Mouse (Mus musculus) urinary bladder, adult 2 months (tissue): ENCODE measurements at regions not wholly inside any gene's neighbourhood (a gene's known extent, or its start where the extent isn't known, plus 50 kb on each side); places are given as distances from the start of the nearest gene placed in this dataset.

Experiments
- DNase-seq: peaks from one replicate; pipeline ENCODE4 v3.0.0; 2022; ENCODE audit warnings: low spot score

DNA sequence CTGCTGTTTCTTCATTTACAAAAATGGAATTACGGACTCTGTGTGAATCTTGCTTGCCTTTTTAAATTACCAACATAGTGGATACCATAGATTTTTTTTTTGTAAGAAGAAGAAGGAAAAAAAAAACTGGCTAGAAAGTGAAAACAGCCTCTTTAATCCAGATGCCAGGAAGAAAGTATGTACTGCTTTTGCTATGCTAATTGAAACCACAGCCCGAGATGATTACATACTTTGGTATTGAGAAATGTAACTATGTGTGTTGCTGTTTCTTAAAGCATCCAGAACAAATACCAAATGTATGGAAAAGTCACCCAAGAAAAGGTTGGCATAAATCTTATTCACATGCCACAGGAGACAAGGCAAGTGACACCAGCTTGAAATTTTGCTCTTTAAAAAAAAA, 93.2 kb upstream of the Nfe2l3 start:
- no peak for DNase-seq

DNA sequence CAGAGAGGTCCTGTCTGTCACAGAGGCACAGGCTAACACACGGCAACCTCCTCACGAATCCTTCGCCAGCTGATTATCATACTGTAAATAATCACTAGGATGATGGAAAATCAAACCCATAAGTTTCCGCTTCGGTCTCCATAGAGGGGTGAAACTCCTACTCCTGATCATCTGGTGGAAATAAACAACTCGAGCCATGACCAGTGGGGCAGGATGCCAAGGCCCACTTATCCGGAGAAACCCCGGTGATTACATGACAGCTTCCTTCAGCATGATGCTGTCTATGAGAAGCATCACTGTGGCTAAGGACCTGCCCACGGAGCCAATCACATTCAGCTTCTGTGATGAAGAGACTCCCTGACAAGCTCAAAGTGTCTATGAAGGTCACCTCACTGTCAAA, 84.7 kb upstream of the Nfe2l3 start:
- DNase-seq: no peak

DNA sequence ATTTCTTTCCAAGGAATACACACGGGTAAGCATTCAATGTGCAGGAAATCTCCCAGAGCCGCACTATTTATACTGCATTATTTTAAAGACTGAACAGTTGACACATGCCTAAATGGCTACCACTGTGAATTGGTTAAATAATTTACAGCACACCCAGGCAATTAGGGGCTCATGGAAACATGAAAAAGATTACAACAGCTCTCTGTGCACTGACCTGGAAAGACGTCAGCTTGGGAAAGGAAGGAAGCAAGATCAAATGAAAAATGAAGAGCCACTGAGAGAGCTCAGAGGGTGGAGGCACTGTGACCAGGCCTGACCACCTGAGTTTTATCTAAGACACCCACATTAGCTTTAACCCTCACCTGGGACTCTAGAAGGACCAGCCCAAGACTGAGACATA, 82.7 kb upstream of the Nfe2l3 start:
- DNase-seq: no peak

DNA sequence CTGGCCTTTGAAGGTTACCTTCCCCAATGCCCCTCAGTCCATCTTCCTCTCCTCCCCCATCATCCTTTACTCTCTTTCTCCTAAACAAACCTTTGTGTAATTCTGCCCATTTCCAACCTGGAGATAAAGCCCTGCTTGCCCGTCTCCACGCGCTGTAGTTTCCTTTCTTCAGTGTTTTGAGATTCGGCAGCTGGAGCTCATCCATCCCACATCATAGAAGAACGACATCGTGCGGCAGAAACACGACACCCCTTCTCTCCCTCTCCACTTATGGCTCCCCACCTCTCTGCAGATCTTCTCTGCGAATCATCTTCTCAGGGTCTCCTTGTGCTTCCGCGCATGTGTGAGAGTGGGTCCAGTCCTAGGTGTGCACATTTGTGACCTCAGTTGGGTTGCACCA, 77.4 kb upstream of the Nfe2l3 start:
- DNase-seq: no peak

DNA sequence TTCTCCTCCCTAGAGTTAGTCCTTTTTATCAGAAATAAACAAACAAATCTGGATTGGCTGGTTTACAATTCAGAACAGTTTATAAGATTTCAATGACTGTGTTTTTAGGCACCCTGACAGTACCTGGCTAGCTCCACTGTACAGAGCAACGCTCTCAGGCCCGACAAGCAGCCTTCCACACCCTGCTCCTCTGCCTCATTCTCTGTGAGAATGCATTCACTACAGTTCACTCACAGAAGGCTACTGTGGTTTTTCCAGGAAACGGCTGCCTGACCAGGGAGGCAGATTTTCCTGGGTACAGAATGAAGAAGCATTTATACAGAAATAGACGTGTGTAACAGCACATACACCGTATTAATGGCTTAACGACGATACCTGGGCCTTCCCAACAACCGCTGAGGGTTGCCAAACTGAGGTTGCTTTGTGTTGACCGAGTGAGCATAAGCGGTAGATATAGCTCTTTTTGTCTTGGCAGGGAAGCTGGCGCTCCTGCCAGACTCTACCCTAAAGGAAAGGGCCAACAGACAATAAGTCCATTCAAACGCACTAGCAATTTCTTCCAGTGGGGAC, 70.8 kb upstream of the Nfe2l3 start:
- no peak for DNase-seq

DNA sequence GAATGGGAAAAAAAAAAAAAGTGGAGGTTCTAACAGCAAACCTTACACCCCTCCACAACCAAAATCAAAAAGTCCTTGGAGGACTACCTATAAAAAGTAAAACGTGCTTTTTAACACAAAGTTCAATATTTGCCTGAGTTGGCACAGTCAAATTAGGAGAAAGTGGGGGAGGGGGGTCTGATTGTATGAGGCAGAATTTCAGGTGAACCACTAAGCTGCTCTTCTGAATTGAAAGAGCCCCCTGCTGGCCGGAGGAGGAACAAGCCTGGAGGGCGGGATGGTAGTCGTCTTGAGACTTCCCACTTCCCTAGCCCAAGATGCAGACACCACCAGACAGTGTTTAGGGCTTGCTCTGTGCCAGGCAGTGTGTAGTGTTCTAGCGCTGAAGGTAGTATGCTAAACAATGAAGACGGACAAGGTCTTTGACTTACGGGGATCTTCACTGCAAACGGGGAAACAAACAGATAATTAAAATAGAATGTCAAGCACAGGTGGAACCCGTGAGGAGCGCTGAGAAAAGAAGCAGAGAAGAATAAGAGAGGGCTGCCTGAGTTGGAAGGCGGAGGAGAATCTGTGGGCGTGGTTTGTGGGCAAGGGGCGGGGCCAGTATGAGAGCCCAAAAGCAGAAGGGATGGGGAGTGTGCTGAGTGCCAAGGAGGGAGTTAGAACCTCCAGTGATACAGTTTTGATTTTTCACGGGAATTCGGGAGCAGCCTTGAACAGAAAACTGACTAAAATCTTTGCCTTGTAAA, 69.8 kb upstream of the Nfe2l3 start:
- DNase-seq: peak; percentile 72

DNA sequence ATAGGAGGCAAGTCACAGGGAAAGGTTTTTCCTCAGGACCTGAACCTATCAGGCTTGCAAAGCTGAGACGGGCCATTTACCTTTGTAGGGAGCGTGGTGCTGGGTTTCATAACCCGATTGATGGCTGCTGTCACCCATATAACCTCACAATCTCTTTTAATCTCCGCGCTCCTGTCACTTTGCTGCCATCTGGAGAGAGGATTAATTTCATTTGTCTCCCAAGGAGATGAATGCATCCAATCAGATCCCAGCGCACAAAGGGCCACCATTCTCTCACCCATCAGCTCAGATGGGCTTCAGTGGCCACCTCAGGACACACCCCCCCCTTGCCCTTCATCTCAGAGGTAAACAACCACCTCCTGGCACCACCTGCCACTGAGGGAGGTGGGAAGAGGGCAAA, 67.7 kb upstream of the Nfe2l3 start:
- no peak for DNase-seq

DNA sequence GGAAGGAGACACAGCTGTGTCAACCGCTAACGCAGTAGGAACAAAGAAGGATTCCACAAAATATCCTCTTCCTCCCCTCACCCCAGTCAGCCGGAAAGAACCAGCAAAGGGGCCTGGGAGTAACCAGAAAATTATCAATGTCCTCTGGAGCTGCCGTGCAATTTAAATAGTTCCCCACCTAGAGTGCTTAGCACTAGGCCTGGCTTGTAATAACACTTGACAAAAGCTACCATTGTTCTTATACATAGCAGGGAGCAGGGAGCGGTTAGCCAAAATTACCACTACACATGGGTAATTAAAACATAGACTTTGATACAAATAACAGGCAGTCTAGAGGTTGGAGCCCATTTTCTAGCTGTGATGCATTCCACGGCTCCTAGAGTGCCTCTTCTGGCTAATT, 62.7 kb upstream of the Nfe2l3 start:
- DNase-seq: no peak

DNA sequence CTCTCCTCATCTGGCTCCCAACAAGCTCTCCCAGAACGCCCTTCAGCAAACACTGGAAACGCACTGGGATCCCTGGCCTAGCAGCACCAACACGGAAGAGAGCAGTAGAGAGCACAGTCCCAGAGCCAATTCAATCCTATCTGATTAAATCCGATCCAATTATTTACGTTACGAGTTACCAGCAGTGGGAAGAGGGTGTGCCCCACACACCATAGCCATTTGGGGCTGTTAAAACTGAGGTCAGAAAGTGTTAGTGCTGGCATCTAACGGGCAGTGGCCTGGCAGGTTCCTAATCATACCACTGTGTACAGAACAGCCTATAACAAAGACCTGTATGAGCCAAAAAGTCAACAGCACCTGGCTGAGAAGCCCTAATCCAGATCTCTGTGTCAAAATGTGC, 60.1 kb upstream of the Nfe2l3 start:
- DNase-seq: no peak

DNA sequence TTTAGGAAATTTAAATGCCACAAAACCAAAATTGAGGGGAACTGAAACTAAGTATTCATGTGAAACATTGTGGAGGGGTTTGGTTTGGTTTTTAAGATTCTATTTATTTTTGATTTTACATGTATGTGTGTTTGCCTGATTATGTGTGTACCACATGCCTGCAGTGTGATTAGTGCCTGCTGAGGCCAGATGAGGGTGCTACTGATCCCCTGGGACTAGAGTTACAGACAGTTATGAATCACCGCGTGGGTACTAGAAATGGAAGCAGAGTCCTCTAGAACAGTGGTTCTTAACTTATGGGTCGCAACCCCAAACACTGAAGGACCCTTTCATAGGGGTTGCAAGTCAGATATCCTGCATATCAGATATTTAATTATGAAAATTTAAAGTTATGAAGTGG, 54.0 kb upstream of the Nfe2l3 start:
- DNase-seq: no peak

DNA sequence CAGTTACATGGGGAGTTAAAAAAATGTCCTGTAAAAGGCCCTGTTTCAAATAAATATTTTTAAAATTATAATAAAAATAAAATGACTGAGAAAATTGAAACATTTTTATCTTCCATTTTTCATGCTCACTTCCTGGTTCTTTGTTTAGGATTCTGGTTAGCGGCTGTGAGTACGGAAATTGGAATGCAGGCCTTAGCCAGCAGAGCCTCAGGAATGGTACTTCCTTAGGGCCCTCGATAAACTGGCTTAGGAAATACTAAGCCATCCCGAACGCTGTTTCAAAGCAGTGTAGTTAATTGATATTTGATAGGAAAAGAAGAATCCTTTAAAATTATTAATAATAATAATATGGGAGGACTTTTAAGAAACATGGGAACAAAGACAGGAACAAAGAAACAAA, 53.4 kb upstream of the Nfe2l3 start:
- DNase-seq: no peak

DNA sequence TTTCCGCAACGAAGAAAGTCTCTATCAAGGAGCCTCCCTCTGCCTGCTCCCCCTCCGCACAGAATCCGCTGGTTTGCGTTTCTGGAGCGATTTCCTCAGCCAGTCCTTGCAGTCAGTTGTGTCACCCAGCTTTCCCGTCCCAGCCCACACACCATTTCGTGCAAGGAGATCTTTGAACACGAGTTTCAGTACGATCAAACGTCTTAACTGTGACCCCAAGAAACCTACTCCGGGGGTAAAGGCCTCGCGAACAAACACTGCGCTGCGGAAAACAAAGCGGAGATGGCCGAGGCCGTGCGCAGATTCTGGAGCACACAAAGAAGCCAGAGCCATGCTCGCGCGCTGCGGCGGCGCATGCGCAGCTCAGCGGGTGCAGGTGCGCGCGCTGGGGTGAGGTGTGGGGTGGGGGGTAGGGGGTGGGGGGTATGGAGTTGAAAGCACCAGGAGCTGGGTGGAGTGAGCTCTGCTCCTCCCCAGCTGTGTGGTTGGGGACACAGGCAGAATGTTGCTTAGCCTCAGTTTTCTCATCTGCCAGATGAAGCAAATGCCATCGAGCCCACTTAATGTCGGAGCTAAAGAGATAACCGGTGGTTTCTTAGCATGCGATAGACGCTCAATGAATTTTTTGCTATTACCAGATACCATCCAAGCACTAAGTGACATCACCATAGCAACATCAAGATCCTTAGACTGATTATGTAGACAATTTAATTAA, 52.8 kb upstream of the Nfe2l3 start:
- peak; percentile 47 for DNase-seq

DNA sequence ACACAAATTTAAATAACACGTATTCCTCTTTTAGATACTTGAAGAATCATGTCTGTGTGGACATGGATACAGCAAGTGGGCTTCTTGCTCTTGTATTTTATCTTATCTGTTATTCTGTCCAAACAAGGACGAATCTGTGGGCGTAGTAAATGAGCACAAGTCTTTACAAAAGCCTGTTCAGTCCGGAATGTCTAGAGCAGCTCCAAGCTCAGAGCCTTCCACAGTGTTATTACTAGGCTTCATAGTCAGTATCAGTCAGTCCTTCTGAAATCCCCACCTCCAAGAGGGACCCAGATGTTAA, 52.2 kb upstream of the Nfe2l3 start:
- no peak for DNase-seq

DNA sequence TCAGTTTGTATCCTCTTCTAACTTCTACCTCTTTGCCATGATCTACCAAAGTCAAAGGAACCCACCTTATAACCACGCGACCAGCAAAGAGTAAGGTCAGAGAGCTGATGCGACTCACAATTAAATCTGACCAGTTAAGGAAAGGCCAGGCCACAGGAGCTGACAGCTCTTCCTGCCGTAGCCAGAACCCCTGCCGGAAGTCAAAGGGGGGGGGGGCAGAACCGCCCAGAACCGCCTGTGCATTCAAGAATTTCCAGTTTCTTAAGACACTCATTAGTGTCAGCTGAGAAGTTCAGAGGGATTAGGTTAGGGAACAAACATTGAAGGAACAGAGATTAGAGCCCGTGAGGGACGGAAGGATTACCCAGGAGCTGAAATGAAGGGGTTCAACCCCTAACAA, 51.0 kb upstream of the Nfe2l3 start:
- DNase-seq: no peak
